Mouse (Mus musculus) brain, embryonic 14.5 days (tissue): ENCODE measurements at regions not wholly inside any gene's neighbourhood (a gene's known extent, or its start where the extent isn't known, plus 50 kb on each side); places are given as distances from the start of the nearest gene placed in this dataset.

Source experiments
- CTCF ChIP-seq: fragments of 200-500 bp; IDR thresholded peaks from 2 replicates; pipeline ENCODE4 v1.5.1; 2012; ENCODE audit warnings: inconsistent platforms, mild to moderate bottlenecking, moderate library complexity, borderline replicate concordance; ENCODE audit not compliant: insufficient read depth, insufficient read length; ENCODE audit errors: extremely low read depth
- POLR2A ChIP-seq: fragments of 200-500 bp; IDR thresholded peaks from 2 replicates; pipeline ENCODE4 v1.6.1; 2012; ENCODE audit warnings: mild to moderate bottlenecking, inconsistent platforms, borderline replicate concordance; ENCODE audit not compliant: poor library complexity, insufficient read depth, insufficient read length, severe bottlenecking; ENCODE audit errors: extremely low read depth

- TF ChIP-seq POLR2A (no peak), CTCF (no peak)
These were observed 79.4 kb upstream of the Slc25a36 start for GRCm38 (mm10) chr9:97190321-97190860.
